Mouse (Mus musculus): ENCODE measurements around the gene Mzf1.

Gene Mzf1

DNA sequence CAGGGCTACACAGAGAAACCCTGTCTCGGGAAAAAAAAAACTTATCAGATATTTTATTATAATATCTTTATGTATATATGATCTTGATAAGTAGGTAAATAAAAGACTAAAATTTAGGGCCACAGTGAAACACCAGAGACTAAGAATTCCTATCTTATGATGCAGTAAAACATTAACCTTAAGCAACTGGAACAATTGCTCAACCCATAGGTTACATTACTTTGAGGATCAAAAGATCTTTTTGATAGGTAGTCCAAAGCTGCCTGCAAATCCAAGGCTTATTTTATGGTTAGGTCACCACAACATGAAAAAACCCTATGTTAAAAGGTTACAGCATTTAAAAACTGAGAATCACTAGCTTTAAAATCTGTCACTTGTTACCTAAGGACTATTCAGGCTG, 53.0 kb downstream of the Mzf1 start:
- no peak for DNase-seq

DNA sequence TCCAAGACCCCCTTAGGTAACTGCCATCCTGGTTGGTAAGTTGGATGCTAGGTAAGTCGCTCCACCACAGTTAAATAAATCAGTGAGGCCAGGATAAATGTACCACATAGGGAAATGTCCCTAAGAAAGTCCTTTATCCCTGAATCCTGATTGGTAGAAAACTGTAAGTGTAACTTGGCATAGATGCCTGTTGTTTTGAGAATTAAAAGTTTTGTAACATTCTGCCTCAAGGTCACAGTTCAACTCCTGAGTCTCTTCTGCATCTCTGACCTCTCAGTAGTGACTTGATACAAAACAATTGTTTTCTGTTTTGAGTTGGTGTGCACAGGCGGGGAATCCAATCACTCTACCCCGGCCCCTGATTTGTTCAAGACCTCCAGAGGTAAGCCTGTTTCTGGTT, 55.7 kb downstream of the Mzf1 start, which contains the start of gene Trim28:
Gene Trim28 (plus strand): TSS at position 264 of the 400 bp plus-strand sequence.
- no peak for DNase-seq

DNA sequence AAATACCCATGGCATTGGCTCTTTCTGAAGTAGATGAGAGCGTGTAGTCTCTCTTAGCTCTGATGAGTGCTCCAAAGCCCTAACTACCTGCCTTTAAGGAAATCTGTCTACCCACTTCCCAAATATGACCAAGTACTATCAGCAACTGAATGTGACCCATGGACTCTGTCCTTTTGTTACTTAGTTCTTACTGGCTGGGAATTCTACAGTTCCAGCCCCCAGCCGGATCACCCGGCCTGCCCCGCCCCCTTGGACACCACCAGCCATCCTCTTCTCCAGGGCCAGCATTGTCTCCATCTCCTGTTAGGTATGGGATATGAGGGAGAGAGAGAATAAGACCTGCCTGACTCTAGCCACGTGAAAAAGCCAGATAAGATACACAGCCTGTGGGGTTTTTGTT, 56.5 kb downstream of the Mzf1 start, which contains the start of gene Slc27a5:
Gene Slc27a5 (minus strand): TSS at position 140 of the 400 bp plus-strand sequence.
- no peak for DNase-seq

DNA sequence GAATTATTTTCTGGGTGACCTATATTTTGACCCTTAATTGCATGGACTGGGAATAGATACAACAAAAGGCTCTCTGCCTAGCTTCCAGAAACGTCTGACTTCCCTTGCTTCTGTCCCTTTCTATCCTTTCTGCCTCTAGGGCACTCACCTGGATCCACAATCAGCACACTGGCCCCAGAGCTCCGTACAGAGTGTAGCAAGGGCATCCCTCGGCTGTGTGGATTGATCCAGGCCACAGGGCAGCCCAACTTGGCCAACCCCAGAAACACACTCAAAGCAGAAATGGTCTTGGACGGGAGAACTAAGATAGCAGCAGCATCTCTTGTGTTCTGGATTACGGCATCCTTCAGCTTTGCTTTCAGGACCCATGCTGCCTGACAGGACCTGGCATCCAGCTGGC, 57.3 kb downstream of the Mzf1 start:
- no peak for DNase-seq

GRCm38 (mm10) chr7:12995862-12996261, 58.7 kb downstream of the Mzf1 start:
- DNase-seq: no peak

GRCm38 (mm10) chr7:12993148-12993547, 61.4 kb downstream of the Mzf1 start:
- DNase-seq: no peak
